Mouse (Mus musculus): ENCODE measurements around the gene Elf5.

DNA sequence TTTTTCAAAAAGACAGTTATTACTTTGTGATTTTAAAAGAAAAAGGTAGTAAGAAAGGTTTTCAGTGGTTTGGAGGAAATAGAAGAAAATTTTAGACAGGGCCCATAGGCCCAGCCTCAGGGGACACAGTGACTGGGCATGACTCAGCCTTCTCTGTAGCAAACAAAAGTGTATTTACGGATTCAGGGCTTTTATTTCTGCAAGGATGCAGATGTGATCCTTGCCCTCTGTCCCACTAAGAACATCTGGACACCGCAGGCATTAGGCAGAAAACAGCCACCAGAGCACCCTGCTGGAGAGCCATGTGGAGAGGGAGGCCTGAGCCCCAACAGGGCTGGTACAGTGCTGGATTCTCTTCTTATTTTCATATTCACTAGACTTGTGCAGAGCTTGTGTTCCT, 29.3 kb upstream of the Elf5 start:
- TF ChIP-seq EP300 (optimal IDR thresholded peaks at IDR 0.05) (no peak), CTCF (IDR thresholded peaks at IDR 0.05; ENCODE audit: low read depth) (no peak)

Measured in stomach, postnatal 0 days (tissue).